Mouse (Mus musculus) spleen, postnatal 4 days (tissue): Measurements from ENCODE around the gene Tmem132d.

Source experiments
- DNase-seq, 2 experiments: peaks; one replicate each; pipeline ENCODE4 v3.0.0; 2022; ENCODE audit warnings: low spot score in 2 of 2

Tmem132d gene

GRCm38 (mm10) chr5:127937914-127938313 is 495.0 kb downstream of the Tmem132d start:
- DNase-seq, result no peak

- DNase-seq, result no peak
These were observed 503.2 kb downstream of the Tmem132d start for GRCm38 (mm10) chr5:127929687-127930086.

DNA sequence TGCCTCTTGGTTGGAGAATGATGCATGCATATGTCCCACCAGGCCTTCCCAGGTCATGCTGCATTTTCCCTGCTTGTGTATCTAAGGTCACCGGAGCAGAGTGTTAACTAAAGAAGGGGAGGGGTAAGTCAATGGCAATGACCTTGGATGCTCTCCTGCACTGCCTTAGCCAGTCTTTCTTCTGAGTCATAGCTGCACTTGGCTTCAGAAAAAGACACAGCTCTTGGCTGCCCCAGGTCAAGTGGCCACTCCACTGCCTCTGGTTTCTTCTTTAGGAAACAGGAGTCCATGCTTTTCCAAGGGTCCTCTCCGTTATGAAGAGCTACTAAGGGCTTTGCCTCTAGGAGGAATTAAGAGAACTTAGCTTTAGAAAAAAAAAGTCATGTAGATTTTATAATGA is 506.2 kb downstream of the Tmem132d start:
- DNase-seq, result no peak

DNA sequence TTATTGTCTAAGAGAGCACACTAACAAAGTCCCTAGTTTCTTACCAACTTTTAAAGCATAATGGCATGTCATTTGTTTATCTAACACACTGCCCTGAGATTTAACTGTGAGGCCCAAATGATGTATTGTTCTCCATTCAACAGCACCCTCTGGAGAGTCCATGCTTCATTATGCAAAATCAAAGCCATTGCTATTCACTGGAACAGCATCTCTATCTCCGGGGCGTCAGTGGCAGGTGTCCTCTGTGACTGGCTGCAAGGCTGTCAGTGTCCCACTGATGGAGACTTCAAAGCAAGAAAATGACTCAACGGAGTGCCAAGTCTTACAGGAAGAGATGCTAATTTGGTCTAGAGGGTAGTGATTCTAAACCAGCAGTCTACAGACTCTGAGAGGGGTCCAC is 508.8 kb downstream of the Tmem132d start:
- no peak for DNase-seq

DNA sequence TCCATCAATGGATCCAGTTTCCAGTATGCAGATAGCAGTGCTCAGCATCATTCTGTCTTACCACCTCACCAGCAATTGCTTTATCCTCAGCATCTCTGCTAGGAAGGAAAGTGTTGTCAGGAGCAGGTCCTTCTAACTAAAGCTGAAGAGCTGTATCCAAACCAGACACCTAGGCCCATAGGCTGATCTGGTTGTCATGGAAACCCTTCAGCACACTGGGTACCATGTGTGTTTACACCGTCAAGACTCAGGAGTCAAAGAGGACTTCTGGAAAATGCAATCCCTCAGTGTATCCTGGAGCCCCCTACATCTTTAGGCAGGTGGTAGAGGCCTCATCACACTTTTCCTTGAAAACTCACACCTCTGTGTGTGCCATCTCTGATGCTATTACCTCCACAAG is 513.7 kb downstream of the Tmem132d start:
- DNase-seq, result no peak

DNA sequence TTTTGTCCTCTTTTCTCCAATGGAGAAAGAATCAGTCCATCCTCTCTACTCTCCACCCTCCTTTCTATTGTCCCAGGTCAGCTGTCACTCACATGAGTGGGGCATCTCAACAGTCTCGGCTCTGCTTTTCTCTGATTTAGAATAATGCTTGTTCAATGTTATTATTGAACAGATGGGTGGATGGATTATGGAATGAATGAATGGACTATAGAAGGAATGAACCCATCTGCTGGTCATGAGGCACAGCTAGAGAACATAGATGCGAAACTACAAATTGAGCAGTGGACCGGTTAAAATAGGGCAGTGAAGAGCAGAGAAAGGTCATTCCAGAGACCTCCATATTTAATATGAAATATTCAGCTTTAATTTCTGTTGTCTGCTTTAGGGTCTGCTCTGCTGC is 514.5 kb downstream of the Tmem132d start:
- DNase-seq, result no peak

DNA sequence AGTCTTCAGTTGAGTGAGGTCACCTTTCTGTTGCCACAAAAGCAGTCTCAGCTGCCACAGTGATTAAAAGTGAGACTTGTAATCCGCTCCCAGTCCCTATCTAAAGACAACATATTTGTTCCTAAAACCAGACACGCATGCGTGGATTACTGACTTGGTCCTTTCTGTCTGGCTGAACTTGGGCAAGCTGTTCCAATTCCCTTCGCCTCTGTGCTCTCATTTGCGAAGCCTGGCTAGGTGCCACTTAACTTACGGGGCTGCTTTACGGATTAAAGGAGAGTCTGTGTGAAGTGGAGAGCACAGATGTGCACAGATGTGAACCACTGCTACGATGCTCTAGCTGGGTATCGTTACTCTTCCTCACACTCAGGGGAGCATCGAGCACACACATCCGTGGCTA is 518.7 kb downstream of the Tmem132d start:
- no peak for DNase-seq

GRCm38 (mm10) chr5:127911603-127912002 is 521.3 kb downstream of the Tmem132d start:
- DNase-seq, result no peak

GRCm38 (mm10) chr5:127910356-127910755 is 522.5 kb downstream of the Tmem132d start:
- no peak for DNase-seq

GRCm38 (mm10) chr5:127895176-127895575 is 537.7 kb downstream of the Tmem132d start:
- DNase-seq, result no peak

GRCm38 (mm10) chr5:127885566-127886505 is 547.0 kb downstream of the Tmem132d start:
- DNase-seq, result no peak

DNA sequence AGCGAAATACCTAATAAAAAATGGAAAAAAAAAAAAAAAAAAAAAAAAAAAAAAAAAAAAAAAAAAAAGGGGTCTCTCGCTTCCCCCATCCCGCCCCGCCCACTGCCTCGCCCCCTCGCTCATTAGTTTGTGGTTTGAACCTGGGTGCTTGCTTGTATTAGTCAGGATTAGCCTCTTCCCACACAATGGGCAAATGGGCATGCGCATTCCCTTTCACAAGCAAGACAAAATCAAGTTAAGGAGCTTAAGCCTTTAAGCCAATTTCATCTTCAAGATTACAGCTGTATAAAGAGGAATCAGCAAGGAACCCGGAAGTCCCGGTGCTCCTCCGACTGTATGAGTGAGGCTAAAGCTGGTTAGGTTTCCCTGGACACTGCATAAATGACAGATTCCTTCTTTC is 549.9 kb downstream of the Tmem132d start:
- DNase-seq, result no peak

DNA sequence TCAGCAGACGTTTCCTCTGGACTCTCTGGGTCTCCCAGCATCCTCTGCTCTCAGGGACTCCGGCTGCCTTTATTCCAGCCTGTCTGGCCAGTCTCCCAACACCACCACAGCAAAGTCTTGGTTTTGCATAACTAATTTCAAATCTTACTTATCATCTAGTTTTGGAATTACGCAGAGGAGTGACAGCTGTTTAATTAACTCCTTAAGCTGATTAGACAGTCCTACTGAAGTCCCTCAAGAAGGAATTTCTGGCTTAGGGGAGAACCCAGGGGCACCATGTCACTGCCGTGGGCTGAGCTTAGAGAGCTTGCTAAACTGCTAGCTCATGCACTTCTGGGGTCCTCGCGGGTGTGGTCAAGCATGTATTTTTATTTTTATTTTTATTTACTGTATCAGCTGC is 558.4 kb downstream of the Tmem132d start:
- no peak for DNase-seq

DNA sequence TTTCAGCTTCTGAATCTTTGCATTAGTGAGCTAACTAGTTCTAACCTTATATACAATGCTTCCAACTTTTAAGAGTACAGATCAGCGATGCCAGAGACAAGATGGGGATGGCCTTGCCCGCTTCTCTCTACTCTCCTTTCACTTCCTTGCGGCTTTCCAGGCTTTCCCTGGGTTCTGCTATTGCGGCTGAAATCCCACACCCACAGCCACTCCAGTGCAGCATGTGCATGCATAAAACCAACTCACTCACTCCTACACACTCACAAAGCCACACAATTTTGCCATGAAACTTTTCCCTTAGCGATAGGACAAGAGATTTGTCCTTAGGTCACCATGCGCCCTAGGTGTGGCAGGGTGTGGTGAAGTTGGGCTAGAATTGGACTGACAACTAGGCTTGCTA is 567.7 kb downstream of the Tmem132d start:
- no peak for DNase-seq

DNA sequence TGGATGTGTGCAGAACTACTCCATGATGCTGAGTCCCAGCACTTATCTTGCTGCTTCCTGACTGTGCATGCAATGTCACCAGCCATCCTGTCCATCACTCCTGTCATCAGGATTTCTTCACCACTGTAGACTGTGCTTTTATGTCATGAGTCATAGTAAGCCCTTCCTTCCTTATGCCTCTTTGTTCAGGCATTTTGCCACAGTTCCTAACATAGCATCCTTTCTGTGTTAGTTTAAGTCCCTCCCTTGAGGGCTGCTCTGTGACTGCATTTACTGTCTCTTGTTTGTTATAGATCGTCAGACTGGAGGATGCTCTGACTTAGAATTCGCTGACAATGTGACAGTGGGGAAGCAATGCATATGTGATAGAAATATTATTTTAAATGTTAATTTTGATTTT is 573.2 kb downstream of the Tmem132d start:
- DNase-seq, result no peak

DNA sequence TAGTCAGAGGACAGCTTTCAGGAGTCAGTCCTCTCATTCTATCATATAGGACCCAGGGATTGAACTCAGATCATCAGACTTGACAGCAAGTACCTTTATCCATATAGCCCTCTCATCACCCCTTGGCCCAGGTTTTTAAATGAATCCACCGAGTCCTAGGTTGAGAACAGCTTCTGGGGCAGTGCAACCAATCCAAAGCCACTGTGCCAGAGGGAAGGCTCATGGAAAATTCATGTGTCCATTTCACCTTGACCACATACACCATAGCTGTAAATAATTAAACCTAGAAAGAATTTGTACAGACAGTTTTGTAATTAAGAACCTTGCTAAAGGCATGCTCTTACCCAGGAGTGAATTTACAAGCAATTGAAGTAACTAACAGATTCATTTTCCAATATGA is 580.6 kb downstream of the Tmem132d start:
- DNase-seq, result no peak

GRCm38 (mm10) chr5:127831791-127832190 is 601.1 kb downstream of the Tmem132d start:
- no peak for DNase-seq

DNA sequence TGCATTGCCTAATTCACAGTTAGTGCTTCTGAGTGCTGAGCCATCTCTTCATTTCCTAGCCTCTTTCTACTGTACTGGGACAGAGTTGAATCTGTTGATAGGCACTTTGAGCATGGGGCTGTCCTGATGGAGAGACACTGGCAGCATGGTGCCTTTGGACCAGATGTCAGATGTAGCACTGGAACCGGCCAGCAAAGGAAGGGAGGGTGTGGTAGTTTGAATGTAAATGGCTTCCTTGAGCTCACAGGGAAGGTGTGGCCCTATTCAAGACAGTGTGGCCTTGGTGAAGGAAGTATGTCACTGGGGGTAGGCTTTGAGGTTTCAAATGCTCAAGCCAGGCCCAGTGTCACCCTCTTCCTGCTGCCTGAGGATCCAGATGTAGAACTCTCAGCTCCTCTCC is 602.0 kb downstream of the Tmem132d start:
- no peak for DNase-seq

GRCm38 (mm10) chr5:127828756-127829155 is 604.1 kb downstream of the Tmem132d start:
- no peak for DNase-seq

DNA sequence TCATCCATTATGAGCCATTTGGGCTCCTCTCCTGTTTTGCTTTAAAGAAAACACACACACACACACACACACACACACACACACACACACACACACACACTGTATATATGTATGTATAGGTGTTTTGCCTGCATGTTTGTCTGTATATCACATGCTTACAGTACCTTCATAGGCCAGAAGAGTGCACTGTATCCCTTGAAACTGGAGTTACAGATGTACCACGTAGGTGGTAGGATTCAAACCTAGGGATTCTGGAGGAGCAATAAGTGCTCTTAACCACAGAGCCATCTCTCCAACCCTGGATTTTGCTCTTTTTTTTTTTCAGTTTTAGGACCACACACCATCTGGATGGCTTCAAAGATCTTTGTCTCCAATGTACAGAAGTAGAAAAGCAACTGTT is 610.9 kb downstream of the Tmem132d start:
- no peak for DNase-seq

DNA sequence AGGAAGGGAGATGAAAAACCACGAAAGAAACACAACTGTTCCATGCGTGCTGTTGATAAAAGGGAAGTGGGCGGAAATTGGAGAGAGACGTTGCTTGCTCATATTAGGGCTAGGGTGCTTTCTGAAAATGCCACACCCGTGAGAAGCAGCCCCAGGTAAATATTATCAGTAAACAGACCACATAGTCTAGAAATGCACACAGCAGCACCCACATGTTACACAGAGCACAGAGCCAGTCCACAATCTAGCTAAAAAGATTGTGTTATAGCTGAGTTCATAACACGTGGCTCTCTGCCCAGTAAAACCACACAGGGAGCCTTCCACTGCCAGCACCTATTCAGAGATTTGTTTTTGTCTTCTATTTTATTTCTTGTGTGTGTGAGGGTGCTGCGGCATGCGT is 617.6 kb downstream of the Tmem132d start:
- no peak for DNase-seq

GRCm38 (mm10) chr5:127807419-127807818 is 625.5 kb downstream of the Tmem132d start:
- DNase-seq, result no peak

GRCm38 (mm10) chr5:127806850-127807249 is 626.0 kb downstream of the Tmem132d start:
- no peak for DNase-seq

DNA sequence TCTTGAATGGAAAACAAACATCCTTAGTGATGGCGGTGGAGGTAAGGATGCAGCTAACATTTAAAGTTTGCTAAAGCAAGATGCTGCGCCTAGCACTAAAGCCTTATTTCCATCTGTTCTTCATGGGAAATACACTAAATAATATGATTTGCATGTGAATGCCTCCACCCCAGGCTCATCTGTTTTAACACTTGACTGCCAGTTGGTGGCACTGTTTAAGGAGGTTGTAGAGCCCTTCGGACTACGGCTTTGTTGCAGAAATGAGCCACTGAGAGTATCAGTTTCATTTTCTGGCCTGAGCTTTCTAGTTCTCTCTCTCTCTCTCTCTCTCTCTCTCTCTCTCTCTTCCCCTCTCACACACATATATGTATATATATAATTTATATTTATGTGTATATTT is 632.0 kb downstream of the Tmem132d start:
- no peak for DNase-seq
